Mouse (Mus musculus) layer of hippocampus, adult 9-11 months (tissue): ENCODE results near the gene Shc3.

ENCODE experiments used
- DNase-seq: peaks from one replicate; pipeline ENCODE4 v3.0.0; 2022

The Shc3 gene

DNA sequence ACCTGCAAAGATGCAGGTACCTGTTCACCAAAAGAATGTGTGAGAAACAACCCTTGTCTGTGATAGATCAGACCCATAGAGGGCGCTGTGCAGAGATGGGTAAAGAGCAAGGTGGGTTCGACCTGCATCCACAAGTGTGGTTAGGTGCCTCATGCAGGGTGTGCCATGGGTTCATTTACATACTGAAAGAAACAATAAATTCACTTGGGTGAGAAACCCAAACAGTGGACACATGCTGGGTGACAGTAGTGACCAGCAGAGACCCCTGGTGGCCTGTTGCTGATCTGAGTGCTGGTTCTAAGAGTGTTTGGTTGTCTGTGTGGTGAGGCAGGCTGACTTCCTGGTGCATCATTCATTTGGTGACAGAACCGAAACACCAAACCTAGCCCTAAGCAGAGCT is 155.8 kb downstream of the Shc3 start:
- DNase-seq = no peak

DNA sequence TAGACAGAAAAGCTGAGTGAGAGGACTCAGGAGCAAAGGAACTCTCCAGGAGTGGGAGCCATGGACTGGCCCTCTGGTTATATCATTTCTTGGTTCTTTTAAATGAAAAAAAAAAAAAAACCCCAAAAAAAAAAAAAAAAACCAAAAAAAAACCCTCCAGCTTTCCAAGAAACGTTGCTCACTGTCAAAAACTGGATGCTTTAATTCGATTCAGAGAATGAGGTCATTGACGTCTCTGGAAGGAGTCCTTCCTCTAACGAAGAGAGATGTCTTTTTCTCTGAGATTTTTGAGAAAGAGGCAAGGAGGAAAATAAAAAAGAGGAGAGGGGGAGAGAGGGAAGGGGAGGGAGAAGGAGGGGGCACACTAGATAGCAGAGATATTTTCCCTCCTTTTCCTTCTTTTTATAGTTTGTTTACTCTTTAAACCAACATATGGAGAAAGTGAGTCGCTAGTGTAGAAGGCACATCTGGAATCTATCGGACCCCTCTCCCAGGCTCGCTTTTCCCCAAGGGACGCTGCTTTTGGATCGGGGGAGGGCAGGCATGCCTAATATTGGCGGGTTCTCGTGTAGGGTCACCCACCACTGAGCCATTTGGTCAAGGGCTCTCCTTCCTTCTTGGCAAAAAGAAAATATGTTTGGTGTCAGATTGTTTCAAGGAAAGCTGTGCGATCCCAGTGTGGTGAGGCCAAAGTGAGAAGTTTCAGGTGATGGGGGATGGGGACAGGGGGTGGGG is 157.4 kb downstream of the Shc3 start:
- DNase-seq = no peak

DNA sequence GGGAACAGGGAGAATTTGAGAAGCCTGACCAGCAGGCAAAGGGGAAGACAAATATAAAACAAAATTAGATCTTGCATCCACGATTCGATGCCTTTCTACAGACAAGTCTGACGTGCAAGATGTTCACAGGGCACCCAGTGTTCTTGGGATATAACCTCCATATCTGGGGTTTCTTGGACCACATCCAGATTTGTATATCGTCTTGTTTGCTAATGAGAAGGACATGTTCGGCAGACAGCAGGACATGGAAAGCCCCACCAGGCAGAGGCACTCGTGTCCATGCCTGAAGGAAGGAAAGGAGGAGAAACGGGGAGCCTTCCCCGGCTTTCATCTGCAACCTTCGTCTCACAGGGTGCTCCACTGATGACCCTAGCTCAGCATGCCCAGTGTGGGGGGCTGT is 158.0 kb downstream of the Shc3 start:
- no peak for DNase-seq

DNA sequence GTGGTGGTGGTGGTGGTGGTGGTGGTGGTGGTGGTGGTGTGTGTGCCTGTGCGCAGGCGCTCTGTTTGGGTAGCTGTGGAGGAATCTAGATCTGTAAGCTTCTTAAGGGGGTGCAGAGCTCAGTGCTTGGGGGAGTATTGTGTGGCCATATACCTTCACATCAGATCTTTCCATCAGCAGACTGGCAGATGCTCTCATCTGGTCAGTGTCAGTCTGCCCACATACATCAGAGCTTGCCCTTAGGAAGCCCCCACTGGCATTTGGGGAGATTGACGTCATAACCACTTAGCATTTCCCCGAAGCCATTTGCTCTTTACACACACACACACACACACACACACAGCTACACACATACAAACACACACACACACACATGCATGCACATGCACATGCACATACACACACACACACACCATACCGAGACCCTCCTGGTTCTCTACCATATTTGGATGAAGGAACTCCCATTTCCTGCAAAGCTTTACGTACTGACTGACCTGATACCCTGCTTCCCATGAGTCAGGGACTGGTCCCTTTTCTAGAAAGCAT is 159.2 kb downstream of the Shc3 start:
- DNase-seq = no peak

DNA sequence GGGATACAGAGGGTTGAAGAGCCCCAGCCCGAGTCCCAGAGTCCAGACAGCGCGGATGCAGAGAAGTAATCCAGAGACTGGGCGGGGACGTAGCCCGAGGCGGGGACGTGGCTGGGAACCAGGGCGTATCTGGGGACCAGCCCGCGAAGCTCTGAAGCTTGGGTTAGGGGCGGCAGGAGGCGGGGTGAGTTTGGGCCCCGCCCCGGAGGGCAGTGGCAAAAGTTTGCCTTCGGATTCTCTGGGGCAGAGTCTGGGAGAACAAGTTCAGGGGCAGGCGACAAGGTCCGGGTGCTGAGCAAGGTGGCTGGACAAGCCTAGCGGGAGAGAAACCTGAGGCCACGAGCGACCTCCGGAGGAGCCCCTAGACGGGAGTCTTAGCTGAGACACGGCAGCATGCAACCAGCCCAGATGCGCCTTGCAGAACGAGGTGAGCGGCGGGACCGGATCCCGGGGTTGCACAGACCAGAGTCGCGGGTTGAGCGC is 160.7 kb downstream of the Shc3 start, which contains the start of gene S1pr3:
Gene S1pr3, plus strand, starts transcription at position 121 of the 483 bp plus-strand sequence.
- DNase-seq = no peak

DNA sequence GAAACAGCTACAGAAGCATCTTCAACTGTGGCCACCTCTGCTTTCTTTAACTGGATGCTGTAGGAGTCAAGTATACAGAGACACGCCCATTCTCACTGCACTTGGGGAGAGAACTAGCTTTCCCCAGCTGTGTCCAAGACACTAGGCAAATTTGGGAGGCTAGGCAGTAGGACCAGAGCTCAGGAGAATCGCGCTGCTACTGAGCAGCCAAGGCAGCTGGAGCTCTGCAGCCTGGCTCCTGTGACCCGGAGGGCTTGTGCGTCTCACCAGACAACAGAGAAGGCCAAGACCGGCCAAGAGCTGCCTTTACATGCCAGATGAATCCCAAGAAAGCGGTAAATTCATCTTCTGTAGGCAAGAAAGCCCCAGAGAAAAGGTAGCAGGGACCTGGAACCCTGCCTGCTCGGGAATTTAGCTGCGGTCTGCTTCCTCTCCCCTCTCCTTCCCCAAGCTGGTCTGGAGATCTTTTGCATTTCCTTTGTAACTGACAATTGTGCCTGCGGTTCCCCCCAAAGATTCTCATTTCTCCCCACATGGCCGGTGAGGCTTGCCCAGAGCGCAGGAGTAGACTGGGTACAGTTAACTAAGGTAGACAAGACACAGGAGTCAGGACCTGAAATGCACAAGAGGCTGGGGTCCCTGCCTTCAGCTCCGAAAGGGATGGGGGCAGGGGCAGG is 161.5 kb downstream of the Shc3 start:
- no peak for DNase-seq

DNA sequence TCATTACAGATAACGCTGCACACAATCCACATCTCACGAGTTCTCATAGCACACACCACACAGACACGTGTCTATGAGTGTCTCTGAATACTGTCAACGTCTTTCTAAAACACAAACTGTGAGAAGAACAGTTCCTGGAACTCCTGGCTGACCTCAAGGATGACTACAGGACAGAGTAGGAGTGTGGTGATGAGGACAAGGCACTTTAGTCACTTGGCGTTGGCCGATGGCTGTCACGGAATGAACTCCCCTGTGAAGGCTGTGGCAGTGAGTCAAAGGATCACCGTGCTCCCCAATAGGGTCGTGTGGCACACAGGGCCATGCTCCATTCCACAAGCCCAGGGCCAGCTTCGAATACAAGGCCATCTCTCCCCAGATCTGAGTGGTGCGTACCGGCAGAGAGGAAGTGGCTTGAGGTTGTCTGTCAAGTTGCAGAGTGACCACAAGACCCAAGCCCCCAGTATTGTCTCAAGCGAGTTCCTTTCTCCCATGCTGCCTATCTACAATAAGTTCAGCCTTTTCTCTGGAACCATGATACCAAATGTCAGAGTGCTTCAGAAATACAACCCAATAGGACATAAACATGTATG is 163.4 kb downstream of the Shc3 start:
- no peak for DNase-seq

DNA sequence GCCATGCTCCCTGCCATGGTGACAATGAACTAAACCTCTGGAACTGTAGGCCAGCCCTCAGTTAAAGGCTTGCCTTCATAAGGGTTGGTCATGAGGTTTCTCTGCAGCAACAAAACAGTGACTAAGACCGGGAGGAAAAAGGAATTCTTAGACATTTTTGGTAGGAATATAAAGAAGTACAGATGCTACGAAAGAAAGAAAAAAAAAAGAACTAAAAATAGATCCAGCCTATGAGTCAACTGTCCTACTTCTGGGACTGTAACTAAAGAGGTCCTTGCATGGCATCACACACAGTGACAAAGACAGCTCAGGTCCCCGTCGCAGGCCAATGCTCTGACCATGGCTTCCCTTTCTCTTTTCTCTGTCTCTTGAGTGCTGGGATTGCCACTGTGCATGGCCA is 164.7 kb downstream of the Shc3 start:
- no peak for DNase-seq

DNA sequence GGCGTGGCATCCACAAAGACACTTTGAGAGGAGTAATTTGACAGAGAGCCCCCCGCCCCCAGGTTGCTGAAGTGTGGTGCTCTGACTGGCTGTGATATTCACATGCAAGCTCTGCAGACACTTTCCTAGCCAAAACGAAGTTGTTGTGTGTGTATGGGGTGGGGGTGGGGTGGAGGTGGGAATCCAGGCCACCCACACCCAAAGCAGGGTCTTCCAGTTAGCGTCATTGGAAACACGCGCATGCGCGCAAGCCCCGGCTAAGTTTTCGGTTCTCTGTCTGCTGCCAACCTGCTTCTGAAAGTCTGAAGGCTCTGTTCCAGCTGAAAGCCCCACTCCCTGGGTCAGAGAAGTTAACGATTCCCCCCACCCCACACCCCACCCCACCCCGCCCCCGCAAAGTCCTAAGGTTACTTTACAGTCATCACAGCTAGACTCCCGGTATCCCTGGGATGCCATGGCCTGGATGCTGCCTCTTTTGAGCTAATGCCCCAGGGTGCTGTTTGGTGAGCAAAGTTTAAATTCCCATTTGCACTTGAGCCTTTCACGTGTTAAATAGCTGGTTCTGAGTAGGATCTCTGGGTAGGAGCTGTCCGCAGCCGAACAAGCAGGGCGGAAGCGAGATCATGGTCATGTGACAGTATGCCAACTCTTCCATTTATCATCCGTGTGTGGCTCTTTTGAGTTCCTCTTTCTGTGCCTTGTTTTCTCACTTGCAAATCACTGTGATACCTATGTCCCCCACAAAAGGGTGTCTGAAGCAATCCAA is 168.3 kb downstream of the Shc3 start:
- DNase-seq = no peak

DNA sequence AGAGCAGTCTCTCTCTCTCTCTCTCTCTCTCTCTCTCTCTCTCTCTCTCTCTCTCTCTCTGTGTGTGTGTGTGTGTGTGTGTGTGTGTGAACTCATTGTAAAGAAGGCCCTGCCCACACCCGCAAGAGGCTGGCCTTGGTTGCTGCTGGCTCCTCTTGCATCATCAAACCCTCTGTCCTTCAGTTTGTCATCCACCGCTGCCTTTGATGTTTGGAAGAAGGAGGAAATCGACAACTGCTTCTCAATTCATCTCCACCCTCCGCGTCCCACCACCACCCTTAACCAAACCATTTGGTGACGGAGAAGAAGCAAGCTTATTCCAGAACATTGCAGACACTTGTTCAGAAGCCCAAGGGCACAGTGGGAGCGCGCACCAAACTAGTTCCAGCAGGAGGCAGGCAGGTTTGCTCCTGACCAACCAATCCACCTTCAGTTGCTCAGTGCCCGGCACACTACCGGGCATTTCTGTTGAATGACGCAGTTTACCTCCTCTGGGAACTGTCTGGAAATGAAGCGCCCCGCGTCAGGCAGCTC is 169.0 kb downstream of the Shc3 start:
- no peak for DNase-seq

DNA sequence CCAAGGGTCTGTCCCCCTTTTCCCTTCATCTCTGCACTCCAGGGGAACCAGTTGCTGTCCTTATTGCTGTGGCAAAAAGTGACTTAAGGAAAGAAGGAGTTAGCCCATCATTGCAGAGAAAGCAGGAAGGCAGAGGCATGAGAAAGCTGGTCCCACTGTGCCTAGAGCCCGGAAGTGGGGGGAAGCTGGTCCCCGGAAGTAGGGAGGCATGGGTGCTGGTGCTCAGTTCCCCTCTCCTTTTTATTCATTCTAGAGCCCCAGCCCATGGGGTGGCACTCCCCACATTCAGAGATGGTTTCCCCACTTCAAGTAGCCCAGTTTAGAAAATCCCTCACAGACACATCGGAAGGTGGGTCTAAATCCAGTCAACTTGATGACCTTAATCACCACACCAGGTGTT is 169.7 kb downstream of the Shc3 start:
- no peak for DNase-seq

DNA sequence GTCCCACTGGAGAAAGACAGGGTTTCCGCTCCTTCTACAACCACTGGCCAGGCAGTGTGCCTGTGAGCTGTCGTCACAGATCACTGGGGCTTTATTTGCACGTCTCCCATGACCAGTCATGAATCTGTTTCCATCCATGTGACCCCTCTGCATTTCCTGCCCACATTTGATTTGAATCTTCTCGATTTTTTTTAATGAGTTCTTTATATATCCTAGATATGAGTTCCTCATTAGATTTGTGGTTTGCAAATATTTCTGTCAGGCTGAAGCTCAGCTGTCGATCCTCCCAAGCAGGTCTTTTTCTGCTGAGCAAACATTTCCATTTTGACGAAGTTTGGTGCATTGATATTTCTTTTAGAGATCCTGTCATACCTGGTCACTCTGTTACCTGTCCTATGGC is 171.4 kb downstream of the Shc3 start:
- no peak for DNase-seq

DNA sequence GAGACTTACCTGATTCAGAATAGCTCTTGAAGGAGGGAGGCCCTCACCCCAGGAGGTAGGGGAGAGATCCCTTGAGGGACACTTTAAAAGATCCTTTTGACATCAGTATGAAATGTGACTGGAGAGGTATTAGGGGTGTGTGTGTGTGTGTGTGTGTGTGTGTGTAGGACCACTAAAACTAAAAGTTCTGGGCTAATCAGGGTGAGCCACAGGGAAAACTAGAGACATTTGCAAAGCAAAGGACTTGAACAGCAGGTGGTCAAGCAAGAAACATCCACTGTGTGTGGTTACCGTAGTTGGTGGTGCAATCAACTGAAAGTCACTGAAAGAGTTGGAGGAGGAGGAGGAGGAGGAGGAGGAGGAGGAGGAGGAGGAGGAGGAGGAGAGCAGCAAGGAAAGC is 177.0 kb downstream of the Shc3 start:
- no peak for DNase-seq

DNA sequence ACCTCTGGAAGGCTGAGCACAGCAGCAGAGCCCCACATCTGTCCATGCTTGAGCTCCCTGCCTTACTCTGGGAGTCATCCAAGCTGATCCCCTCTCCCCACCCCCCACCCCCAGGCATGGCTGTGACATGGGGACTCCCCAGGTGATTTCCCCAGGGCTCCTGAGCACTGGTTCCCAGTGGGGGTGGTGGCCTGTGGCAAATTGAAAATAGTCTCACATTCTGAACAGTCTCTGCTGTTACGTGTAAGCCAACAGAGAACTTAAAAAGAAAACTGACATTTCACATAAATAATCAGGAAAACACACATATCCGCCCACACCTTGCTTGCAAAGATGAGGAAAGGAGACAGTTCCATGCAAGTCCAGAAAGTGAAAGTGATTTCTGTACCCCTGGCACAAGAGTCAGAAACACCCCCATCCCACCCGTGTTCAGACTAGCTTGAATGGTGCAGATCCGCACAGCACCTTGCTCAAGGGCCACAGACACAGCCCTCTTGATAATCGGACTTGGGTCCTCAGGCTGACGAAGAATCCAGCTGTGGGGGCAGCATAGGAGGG is 177.8 kb downstream of the Shc3 start:
- DNase-seq = no peak

DNA sequence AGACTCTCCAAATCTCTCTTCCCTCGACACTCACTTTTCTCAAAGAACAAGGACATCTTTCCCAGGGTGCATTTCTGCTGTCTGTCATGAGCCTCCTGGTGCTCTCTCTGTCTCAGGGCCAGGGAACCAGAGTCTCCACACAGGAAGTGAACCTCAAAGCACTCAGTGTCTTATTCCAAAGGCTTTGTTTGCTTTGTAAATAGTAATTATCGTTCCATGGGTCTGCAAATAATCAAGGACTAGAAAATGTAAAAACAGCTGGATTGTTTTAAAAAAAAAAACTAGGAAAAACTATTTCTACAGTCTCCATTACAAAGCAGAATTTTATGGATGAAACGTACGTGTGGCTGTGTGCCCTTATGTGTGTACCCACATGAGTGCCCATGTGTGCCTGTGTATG is 178.8 kb downstream of the Shc3 start:
- no peak for DNase-seq

DNA sequence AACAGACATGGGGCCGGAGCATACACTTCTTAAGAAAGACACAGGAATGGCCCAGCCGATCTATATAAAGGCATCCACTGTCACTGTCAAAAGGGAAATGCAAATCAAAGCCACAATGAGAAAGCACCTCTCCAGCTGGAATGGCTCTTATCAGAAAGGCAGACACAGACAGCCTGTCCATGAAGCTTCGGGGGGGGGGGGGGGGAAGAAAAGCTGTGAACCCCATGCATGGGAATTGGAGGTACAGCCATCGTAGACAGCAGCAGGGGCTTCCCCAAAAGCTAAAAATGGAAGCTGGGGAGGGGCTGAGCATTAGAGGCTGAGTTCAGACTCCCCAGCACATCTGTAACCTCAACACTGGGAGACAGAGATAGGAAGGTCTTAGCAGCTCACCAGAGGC is 181.3 kb downstream of the Shc3 start:
- DNase-seq = no peak

DNA sequence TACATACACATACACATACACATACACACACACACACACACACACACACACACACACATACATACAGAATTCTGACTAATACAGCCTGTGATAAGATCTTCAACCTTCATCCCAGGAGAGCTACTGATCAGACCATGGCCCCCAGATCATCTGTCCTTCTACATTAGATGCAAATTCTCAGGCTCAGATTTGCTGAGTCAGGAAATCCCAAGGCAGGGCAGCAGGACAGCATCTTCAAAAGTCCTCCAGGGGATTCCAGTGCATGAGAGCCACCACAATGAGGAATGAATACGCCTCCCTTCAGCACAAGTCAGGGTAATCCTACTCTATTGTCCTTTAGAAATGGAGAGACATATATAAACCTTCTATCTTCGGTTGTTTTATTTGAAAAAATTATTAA is 184.3 kb downstream of the Shc3 start:
- no peak for DNase-seq

DNA sequence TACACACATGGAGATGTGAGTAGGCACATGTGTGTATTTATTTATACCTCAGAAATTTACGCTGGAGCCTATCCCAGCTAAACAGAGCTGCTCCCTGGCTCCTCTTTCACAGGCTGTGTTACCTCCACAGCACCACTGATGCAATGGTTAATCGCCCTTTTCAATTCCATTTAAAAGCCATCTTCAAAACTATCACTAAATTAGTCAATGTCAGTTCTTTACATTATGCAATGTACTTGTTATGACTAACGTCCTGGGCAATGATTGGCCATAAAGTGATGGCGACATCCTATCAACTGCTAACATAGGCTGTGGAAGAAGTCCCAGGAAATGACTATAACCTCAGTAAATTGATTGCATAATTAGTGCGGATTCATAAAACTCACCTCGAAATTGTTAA is 187.7 kb downstream of the Shc3 start:
- DNase-seq = no peak
